Mouse (Mus musculus): ENCODE data around the gene Socs1.
"Not testable (repeated sequence)": the region's sequence is repeated elsewhere in the genome, so short reads cannot be mapped to it uniquely, and the experiment has no call there.

Gene Socs1

DNA sequence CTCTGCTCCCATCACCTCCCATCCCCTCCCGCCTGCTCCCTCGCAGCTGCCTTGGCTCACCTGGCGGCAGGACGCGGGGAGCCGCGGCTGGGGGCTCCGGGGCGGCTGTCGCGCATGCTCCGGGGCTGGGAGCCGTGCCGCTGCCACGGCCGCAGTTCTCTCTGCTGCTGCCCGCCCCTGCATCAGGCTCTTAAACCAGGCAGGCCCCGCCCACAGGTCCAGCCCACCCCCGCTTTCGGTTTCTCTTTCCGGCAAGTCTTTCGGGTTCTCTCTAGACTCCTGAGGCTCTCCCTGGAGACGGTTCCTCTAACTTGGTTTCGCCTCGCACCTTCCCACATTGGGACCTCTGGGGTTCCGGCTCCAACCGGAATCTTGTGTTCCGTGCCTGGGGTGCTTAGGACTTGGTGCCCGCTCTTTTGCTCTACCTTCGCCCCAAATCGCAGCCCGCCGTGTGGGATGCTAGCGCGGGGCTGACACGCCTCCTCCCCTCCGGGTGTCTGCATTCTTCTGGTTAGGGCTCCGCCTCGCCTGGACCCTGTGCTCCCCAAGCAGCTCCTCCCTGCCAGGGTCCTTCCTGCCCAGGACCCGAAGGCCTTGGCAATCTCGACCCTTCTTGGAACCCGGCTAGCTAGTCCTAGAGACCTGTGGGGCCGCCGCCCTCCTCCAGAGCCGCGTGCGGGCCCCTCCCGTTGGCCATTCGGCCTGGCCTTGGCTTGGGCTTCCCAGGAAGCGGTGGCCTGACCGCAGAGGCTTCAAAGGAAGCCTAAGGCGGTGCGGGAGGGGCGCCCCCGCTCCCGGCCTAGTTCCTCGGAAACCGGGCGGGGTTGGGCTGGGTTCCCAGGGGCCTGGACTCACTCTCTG lies at the start of gene Socs1:
TSS of gene Socs1 (minus strand) at position 166 of the 861 bp plus-strand sequence.
- DNase-seq (ENCODE audit: low spot score in 2 of 2): peak; percentile 87 to 90

DNA sequence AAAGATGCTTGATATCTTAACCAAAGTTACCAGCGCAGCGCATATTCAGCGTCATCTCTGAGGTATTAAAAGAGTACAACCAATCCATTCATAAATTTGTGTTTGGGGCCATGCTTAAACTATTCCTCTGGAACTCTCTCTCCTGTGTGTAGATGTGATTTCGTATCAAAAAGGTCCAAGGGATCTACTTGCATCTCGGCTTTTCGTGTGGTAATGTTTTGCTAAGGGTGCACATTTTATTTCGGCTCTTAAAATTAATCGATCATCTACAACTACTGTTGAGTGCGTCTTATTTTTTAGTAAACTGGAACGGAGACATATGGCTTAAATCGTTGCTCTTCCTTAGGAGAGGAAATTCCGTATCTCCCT lies 49.2 kb upstream of the Socs1 start:
- DNase-seq (ENCODE audit: low spot score in 2 of 2): no peak

DNA sequence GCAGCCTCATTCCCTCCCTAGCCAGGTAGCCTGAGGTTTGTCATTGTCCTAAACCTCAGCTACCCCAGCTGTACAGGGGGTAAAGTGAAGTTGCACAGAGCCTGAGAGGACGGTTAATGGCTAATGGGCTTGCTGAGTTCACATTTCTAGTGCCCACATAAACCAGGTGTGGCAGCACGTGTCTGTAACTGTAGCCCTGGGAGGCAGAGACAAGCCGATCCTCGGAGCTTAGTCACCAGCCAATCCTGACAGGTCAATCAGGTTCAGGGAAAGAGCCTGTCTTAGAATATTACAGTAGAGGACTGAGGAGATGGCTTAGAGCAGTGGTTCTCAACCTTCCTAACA lies 43.1 kb upstream of the Socs1 start:
- no peak for DNase-seq (ENCODE audit: low spot score in 2 of 2)

DNA sequence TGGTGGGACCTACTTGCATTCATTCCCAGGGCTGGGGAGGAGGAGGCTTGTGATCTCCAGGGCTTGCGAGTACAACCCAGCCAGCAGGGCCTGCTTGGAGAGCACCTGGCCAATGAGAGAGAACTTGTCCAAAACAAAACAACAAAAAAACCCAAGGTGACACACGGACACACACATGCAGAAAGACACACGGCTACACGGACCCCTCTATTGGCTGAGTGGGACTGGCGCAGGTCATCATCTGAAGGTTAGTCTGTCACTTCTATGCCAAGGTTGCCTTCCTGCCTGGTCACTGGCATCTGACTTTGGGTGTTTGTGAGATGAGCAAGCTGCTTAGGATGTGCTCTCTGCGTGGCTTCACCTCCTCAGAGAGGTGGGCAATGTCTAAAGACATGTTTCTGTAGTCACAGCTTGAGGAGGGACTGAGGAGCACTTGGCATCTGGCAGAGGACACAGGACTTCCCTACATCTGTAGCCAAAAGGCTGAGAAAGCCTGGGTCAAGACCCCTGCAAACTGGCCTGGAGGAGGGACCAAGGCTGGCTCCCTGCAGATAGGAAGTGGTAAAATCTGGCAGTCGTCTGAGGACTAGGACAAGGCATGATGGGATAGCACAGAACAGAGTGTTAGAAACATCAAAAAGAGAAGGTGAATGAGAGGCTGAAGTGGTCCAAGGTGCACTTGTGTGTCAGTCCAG lies 42.6 kb upstream of the Socs1 start:
- DNase-seq (ENCODE audit: low spot score in 2 of 2): no peak

DNA sequence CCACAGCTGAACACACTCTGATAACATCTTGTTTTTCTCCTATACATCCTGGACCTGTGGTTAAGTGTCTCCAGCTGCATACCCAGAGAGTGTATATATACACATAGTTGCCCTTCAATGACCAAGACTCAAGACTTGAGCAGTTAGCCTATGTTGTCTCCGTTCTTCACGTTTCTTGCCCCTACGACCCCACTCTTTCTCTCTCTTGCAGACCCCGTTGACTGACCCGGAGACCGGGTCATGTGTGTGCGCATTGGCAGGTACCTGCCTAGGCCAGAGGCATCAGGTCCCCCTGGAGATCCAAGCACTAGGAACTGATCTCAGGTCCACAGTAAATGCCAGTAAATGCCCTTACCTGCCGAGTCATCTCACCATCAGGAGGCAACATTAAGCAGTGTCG lies 41.9 kb upstream of the Socs1 start:
- DNase-seq (ENCODE audit: low spot score in 2 of 2): no peak

DNA sequence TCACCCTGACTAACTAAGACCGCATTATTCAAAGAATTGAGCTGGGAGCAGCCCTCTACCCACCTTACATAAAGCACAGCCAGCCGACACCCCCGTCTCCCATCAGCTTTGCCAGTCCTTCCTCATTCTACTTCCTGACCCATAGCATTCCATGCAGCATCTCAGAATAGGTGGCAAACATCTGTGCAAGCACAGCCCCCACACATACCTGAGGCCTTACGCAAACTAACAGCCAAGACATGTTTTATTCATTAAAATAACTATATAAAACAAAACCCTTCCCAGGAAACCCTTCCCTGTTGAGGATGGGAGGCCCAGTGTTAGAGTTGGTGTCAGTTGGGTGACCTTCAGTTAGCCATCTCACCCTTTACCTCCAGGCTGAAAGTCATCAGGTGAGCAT lies 40.5 kb upstream of the Socs1 start:
- DNase-seq (ENCODE audit: low spot score in 2 of 2): no peak

DNA sequence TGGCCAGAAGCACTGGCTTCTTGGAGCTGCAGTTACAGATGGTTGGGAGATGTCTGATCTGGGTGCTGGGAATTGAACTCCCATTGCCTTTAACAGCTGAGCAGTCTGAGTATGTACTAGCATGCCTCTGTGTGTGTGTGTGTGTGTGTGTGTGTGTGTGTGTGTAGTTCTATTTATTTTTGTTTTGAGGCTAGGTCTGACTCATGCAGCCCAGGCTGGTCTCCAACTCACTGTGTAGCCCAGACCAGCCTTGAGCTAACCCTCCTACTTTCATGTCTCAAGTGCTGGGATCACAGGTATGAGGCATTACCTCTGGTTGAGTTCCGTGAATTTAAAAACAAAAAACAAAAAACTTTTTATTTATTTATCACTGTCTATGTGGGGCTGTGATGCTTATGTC lies 39.2 kb upstream of the Socs1 start:
- no peak for DNase-seq (ENCODE audit: low spot score in 2 of 2)

DNA sequence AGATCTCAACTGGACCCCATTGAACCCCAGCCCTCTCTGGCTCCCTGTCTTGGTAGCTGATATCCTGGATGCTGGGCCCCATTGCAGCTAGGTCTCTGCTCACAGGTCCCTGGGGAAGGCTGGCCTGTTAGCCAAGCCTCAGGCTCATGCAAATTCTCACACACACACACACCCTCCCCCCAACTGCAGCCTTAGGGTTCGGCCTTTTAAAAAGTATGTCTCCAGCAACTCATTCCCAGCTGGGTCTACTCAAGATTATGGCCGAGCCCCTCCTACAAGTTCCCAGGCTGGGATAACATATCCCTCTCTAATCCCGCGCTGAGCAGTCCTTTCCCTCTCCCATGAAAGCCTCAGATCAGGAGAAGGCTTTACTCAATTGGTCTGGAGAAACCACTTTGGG lies 36.1 kb upstream of the Socs1 start:
- DNase-seq (ENCODE audit: low spot score in 2 of 2): no peak

DNA sequence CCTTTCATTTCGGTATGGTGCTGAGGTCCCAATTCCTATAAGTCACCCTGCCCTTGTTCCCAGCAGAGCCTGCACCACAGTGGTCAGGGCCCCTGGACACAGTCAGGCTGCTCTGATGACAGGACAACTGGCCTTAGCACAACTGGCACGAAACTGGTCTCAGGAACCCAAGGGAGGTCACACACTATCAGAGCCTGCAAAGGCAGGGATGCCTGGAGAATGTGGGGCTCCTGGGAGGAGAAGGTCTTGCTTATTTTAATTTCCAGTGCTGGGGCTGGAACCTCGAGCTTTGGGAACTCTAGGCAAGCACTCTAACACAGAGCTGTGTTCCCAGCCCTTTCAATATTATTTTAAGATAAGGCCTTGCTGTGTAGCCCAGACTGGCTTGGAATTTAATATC lies 34.6 kb upstream of the Socs1 start:
- DNase-seq (ENCODE audit: low spot score in 2 of 2): no peak

DNA sequence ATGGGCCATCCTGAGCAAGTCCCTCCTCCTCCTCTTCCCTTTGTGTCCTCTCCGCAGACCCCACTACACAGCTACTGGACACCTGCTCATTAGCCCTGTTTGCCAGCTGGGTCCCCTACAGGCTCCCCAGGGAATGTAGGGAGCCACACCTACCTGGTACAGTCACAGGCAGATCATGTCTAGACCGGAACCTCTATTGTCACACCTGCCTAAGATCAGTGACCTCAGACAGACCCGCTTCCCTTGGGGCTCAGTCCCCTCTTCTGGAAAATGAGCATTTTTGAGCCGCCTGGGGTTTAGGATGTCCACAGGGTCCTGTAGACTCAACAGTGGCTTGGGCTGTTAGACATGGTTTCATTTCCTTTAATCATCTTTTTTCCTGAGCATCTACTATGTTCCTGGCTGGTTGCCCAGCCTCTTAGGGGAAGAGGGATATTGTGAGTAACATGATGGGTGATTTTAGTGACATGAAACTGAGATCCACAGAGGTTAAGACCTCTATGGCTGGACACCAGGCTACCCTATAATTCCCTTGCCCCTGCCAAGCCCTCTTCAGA lies 33.3 kb upstream of the Socs1 start:
- no peak for DNase-seq (ENCODE audit: low spot score in 2 of 2)

DNA sequence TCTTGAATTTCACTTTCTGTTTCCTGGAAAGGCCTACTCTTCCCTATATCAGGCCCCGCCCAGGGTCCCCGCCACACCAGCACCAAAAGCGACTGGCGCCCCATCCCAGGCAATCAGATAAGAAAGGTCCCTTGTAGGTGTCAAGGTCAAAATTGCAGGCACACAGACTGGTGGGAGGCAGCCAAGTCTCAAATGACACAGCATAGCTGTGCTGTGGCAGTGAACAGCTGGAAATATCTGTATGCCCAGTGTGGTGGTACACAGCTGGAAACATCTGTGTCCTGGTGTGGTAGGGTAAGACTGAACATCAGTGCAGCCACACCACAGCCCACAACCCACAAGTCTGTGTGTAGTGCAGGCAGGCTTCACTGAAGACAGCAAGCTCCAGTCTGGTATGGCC lies 29.5 kb upstream of the Socs1 start:
- no peak for DNase-seq (ENCODE audit: low spot score in 2 of 2)

DNA sequence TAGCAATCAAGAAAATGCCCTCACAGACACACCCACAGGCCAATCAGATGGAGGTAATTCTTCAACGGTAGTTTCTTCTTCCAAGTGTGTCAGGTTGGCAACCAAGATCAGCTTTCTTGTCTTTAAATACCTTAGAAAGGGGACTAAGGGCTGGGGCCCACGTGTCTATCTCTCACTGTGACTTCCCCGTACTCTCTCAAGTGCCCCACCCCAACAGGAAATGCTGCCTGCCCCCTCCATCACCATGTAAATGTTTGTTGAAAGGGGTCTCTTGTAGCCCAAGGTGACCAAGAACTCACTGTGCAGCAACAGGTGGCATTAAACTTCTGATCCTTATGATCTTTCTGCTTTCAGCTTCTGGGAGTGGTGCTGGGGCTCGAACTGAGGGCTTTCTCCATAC lies 28.4 kb upstream of the Socs1 start:
- DNase-seq (ENCODE audit: low spot score in 2 of 2): no peak

DNA sequence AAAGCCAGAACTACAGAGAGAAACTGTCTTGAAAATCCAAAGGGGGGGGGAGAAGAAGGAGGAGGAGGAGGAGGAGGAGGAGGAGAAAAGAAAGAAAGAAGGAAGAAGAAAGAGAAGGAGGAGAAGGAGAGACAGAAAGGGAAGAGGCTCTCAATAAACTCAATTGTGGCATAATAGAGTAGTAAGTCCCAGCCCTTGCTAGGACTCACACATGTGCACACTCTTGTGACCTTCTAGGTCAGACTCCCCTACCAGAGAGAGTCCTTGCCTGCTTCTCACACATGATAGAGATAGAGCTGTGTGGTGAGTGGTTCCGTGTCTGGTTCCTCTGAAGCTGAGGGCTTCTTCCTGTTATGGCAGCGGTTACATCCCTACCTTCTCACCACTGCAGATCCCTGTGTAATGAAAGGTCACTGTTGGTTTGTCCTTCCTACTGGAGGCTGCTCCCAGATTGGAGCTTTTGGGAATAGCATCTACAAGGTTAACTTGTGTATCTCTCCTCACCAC lies 27.6 kb upstream of the Socs1 start, which contains the start of gene Gm11172:
TSS of gene Gm11172 (plus strand) at position 51 of the 507 bp plus-strand sequence.
- DNase-seq (ENCODE audit: low spot score in 2 of 2): no peak

DNA sequence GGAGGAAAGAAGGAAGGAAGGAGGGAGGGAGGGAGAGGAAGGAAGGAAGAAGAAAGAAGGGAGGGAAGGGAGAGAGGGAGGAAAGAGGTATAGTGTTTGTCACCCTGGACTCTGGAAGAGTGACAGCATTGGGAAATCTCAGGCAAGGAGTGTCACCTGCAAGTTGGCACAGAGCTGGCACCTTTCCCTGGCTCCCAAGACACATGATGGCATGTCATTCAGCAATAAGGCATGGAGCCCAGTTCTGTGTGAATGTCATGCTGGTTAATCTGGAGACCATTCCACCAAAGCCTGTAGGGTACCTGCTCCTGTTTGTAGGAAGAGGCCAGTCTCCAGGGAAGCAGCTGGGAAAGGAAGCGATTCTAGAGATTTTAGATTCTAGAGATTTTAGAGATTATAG lies 25.0 kb upstream of the Socs1 start:
- no peak for DNase-seq (ENCODE audit: low spot score in 2 of 2)

DNA sequence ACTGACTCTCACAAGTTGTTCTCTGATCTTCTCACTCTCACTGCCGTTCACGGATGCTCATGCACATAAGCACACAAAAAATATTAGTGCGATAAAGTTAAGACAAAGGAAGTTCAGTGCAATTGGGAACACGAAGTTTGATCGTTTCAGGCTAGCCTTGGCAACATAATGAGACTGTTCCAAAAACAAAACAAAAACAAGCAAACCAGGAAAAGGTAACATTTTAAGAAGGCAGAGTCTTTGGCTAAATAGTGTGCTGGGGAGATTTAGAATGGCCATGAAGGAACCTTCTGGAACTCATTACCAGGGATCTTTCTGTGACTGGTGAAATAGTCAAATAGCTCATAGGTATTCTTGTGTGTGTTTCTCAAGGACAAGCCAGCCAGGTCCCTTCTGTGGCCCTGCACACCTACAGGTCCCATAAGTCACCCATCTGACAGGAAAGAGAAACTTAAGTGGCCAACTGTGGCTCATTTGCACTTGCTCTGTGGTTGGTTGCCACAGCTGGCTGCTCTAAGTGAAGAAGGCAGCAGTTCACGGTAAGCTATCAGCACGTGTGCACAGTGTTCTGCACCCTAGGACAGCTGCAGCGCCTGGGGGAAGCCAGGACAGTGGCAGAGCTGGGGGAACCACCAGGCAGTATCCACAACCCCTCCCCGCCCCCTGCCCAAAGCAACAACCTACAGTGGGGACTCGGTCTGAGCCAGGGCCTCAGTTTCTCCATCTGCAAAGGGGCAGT lies 20.6 kb upstream of the Socs1 start, which contains the start of gene Prm1:
TSS of gene Prm1 (minus strand) at position 51 of the 739 bp plus-strand sequence.
- peak; percentile 64 to 67 for DNase-seq (ENCODE audit: low spot score in 2 of 2)

DNA sequence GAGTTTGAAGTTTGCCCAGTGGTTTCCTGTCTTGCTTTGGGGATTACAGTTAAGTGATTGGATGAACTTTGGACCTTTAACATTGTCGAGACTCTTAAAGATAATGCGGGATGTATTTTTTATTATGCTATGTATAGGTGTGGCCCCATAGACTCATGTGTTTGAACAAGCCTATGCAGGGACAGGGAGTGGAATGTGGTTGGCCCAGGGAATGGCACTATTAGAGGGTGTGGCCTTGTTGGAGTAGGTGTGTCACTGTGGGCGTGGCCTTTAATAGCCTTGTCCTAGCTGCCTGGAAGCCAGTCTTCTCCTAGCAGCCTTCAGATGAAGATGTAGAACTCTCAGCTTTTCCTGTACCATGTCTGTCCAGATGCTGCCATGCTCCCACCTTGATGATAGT lies 17.1 kb upstream of the Socs1 start:
- DNase-seq (ENCODE audit: low spot score in 2 of 2): not testable (repeated sequence)

DNA sequence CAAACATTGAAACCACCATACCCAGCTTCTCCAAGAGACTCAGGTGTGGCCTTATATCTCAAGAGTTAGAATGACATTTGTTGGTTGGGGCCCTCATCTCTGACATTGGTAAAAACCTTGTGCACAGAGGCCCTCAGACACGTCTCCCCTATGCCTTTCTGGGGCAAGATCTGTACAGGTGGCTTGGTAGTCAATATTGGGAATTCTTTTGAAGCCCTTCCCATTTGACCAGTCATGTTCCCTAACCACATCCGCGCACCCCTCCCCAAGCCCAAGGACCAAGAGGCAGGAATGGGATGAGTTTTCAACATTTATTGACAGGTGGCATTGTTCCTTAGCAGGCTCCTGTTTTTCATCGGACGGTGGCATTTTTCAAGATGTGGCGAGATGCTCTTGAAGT lies 10.7 kb upstream of the Socs1 start, which contains the start of gene Prm2:
TSS of gene Prm2 (minus strand) at position 101 of the 400 bp plus-strand sequence.
- DNase-seq (ENCODE audit: low spot score in 2 of 2): no peak

DNA sequence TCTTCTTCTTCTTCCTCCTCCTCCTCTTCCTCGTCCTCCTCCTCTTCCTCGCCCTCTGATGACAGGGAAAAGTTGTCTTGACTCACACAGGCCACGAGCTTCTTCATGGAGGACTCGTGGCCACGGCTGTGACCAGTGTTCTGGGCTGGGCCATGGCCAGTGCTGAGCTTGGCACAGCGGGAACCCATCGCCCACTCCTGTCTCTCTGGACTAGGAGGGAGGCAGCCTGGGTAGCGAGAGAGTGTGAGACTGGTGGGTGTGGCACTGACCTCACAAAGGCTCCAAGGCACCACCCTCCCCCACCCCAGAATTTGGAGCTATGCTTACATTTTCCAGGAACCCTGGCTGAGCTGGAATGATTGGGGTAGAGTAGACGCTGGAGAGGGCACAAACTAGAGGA lies 5.4 kb upstream of the Socs1 start, which contains the start of gene Prm3:
TSS of gene Prm3 (minus strand) at position 213 of the 400 bp plus-strand sequence.
- no peak for DNase-seq (ENCODE audit: low spot score in 2 of 2)

DNA sequence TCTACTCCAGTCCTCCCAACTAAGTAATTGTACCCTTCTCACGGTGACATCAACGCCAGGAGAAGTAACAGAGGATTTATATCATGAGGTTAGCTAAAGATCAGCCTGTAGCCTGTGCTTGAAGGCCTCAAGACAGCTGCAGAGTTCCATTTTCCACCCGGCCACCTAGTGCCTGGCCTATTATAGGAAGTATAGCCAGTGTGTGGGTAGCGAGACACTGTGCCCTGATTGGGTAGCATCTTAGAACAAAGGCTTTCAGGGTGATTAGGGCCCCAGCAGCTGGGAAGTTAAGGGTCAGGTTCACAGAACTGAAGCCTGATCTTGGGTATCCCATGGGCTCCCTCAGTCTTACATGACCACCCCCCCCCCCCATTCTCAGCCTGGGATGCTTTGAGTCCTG lies 3.5 kb upstream of the Socs1 start:
- DNase-seq (ENCODE audit: low spot score in 2 of 2): no peak

DNA sequence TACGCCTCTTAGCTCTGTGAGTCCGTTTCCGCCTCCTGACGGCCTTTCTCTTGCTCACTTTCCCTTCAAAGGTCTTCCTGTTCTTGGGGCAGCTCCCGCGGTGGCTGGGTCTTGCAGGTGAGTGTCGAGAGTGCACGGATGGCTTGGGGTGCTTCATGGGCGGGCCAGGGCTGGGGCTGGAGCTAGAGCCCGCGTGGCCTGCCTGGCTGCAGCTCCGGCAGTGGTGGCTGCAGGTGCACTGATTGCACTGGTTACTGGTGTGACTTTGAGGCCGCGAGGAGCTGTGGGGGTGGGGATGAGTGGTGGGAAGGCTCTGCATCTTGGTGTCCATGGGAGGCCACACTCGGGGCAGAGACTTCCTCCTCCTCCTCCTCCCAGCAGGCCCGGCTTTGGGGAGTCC lies 2.9 kb upstream of the Socs1 start, which contains the start of gene Tnp2:
TSS of gene Tnp2 (minus strand) at position 390 of the 400 bp plus-strand sequence.
- peak; percentile 29 to 40 for DNase-seq (ENCODE audit: low spot score in 2 of 2)

DNA sequence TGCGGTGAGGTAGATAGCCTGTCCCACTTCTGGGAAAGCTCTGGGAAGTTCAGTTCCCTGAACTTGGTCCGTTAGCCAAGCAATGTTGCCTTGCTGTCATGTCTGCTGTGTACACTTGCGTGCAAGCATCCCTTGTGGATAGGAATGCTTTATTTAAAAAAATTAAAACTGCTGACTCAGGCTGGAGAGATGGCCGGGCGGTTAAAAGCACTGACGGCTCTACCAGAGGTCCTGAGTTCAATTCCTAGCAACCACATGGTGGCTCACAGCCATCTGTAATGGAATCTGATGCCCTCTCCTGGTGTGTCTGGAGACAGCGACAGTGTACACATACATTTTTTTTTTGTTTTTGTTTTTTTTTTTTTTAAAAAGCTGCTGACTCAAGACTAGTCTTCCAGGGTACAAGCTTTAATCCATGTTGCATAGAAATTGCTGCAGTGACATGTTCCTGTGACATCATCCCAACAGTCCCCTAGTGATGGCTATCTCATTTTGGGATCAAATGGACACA lies 2.3 kb upstream of the Socs1 start:
- DNase-seq (ENCODE audit: low spot score in 2 of 2): no peak

Measured in spleen, postnatal 36 days (tissue).